Mouse (Mus musculus): ENCODE results near the gene Rtl4.

DNA sequence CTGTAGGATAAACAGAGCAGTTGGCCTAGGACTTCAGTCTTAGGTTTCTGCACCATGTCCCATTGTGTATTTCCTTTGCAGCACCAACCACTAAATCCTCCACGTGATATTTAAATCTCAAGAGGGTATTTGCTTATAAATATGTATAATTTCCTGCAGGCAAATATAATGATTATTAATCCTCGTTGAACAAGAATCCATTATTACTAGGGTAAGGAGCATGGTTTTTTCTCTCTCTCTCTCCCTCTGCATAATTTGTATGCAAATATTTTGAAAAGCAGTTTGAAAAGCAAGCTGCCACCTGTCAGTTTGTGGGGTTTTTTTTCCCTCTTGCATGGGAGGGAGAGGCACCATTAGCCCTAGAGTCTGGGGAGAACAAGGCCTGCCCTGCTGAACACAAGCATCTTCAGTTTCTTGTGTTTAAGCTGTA lies 376.8 kb downstream of the Rtl4 start:
- no peak for TF ChIP-seq GATA1 (IDR thresholded peaks at IDR 0.05; ENCODE audit: borderline replicate concordance, low read length)
- no peak for TF ChIP-seq FLI1 (IDR thresholded peaks at IDR 0.05; ENCODE audit: low read length)

Data from megakaryocyte, embryonic 14.5 days (primary cell).